Mouse (Mus musculus): Measurements from ENCODE around the gene Smc1a.

DNA sequence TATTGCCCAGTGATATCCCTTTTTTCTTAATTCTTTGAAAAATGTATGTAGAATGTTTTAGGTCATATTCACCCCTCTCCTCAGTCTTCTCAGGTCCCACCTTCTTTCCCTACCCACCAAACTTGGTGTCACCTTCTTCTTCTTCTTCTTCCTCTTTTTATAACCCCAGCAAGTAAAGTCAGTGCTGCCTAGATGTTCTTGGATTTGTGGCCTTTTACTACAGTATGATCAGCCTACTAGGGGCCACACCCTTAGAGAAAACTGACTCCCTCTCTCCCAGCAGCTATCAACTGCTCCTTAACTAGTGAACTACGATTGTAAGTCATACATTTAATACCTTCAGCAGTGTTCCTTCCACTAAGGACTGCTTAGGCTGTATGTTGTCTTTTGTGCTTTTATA is 37.9 kb downstream of the Smc1a start:
- TF ChIP-seq CTCF (IDR thresholded peaks at IDR 0.05; ENCODE audit: control insufficient read depth, insufficient read depth, low read length) = no peak
- no peak for TF ChIP-seq POLR2A (IDR thresholded peaks at IDR 0.05; ENCODE audit: borderline replicate concordance, control insufficient read depth, low read depth, low read length)

Data from bone marrow, adult 2 months (tissue).